Mouse (Mus musculus): ENCODE measurements around the gene Ctnnbip1. TPM values are rescaled to one million over a fixed set of nuclear protein-coding genes. Genes with fewer than 3 reads are reported as not detected.

Gene Ctnnbip1
- polyA plus RNA-seq, 1 experiment from 2014 or later, result 58.9 TPM

GRCm38 (mm10) chr4:149563941-149564361 is 45.9 kb downstream of the Ctnnbip1 start:
- Histone ChIP-seq H3K4me1 (peaks cover 42% of the 10 kb centered on the region), H3K9me3 (no peaks in the 10 kb centered on the region), H3K27ac (no peak overlapping the region), H3K4me2 (no peak overlapping the region), H3K4me3 (no peak overlapping the region), H3K9ac (no peak overlapping the region), H3K36me3 (peaks cover 13% of the 10 kb centered on the region), H3K27me3 (no peaks in the 10 kb centered on the region)
- ATAC-seq (ENCODE audit: insufficient number of reproducible peaks, low FRiP score, low TSS enrichment, low read depth), result no peak
- WGBS, result 80% methylated on average over 10 of the region's 10 CpGs

- Histone ChIP-seq H3K27ac (no peak overlapping the region), H3K4me2 (peak overlapping the region; percentile 22; the same call in 1 of the 2 replicates), H3K27me3 (no peaks in the 10 kb centered on the region), H3K36me3 (peaks cover 7% of the 10 kb centered on the region), H3K4me1 (peaks cover 42% of the 10 kb centered on the region), H3K9ac (no peak overlapping the region), H3K9me3 (no peaks in the 10 kb centered on the region), H3K4me3 (no peak overlapping the region)
- no peak for ATAC-seq (ENCODE audit: insufficient number of reproducible peaks, low FRiP score, low TSS enrichment, low read depth)
- WGBS, result 44% methylated on average over 20 of the region's 20 CpGs
These were observed 46.7 kb downstream of the Ctnnbip1 start for GRCm38 (mm10) chr4:149564452-149565407.

GRCm38 (mm10) chr4:149567432-149568026 is 49.5 kb downstream of the Ctnnbip1 start:
- Histone ChIP-seq H3K4me2 (no peak overlapping the region), H3K9ac (no peak overlapping the region), H3K9me3 (no peaks in the 10 kb centered on the region), H3K27me3 (no peaks in the 10 kb centered on the region), H3K27ac (no peak overlapping the region), H3K4me1 (peaks cover 57% of the 10 kb centered on the region), H3K4me3 (no peak overlapping the region), H3K36me3 (0 out of 2 replicates have a peak, but pooled peaks cover 3% of the 10 kb centered on the region)
- ATAC-seq (ENCODE audit: insufficient number of reproducible peaks, low FRiP score, low TSS enrichment, low read depth), result no peak
- 35% methylated on average over 8 of the region's 8 CpGs for WGBS

- Histone ChIP-seq H3K9me3 (no peaks in the 10 kb centered on the region), H3K27me3 (no peaks in the 10 kb centered on the region), H3K27ac (no peak overlapping the region), H3K36me3 (0 out of 2 replicates have a peak, but pooled peaks cover 3% of the 10 kb centered on the region), H3K4me3 (no peak overlapping the region), H3K9ac (no peak overlapping the region), H3K4me1 (peaks cover 53% of the 10 kb centered on the region), H3K4me2 (no peak overlapping the region)
- no peak for ATAC-seq (ENCODE audit: insufficient number of reproducible peaks, low FRiP score, low TSS enrichment, low read depth)
- 34% methylated on average over 6 of the region's 6 CpGs for whole genome bisulfite sequencing
These were observed 50.6 kb downstream of the Ctnnbip1 start for GRCm38 (mm10) chr4:149568622-149569021.

- no peaks in the 10 kb centered on the region for H3K9me3 ChIP-seq
- H3K4me3 ChIP-seq, result no peak overlapping the region
- H3K4me2 ChIP-seq, result no peak overlapping the region
- no peaks in the 10 kb centered on the region for H3K27me3 ChIP-seq
- H3K36me3 ChIP-seq, result 0 out of 2 replicates have a peak, but pooled peaks cover 3% of the 10 kb centered on the region
- ATAC-seq (ENCODE audit: insufficient number of reproducible peaks, low FRiP score, low TSS enrichment, low read depth), result no peak
- peaks cover 41% of the 10 kb centered on the region for H3K4me1 ChIP-seq
- no peak overlapping the region for H3K9ac ChIP-seq
- WGBS, result 82% methylated on average over 6 of the region's 6 CpGs
- H3K27ac ChIP-seq, result no peak overlapping the region
These were observed 51.9 kb downstream of the Ctnnbip1 start for GRCm38 (mm10) chr4:149569781-149570497.

- Histone ChIP-seq H3K27me3 (no peaks in the 10 kb centered on the region), H3K9me3 (no peaks in the 10 kb centered on the region), H3K4me3 (no peak overlapping the region), H3K4me1 (peaks cover 39% of the 10 kb centered on the region), H3K9ac (no peak overlapping the region), H3K36me3 (0 out of 2 replicates have a peak, but pooled peaks cover 3% of the 10 kb centered on the region), H3K4me2 (no peak overlapping the region), H3K27ac (no peak overlapping the region)
- 62% methylated on average over 4 of the region's 4 CpGs for WGBS
- ATAC-seq (ENCODE audit: insufficient number of reproducible peaks, low FRiP score, low TSS enrichment, low read depth), result no peak
These were observed 52.4 kb downstream of the Ctnnbip1 start for GRCm38 (mm10) chr4:149570498-149570863.

GRCm38 (mm10) chr4:149571209-149571608 is 53.2 kb downstream of the Ctnnbip1 start:
- H3K27me3 ChIP-seq, result 0 out of 2 replicates have a peak, but pooled peaks cover 2% of the 10 kb centered on the region
- 0 out of 2 replicates have a peak, but pooled peaks cover 3% of the 10 kb centered on the region for H3K36me3 ChIP-seq
- H3K27ac ChIP-seq, result peak overlapping the region; percentile 71
- ATAC-seq (ENCODE audit: insufficient number of reproducible peaks, low FRiP score, low TSS enrichment, low read depth), result no peak
- no peaks in the 10 kb centered on the region for H3K9me3 ChIP-seq
- H3K4me2 ChIP-seq, result no peak overlapping the region
- H3K9ac ChIP-seq, result no peak overlapping the region
- 71% methylated on average over 5 of the region's 5 CpGs for WGBS
- H3K4me1 ChIP-seq, result peaks cover 41% of the 10 kb centered on the region
- no peak overlapping the region for H3K4me3 ChIP-seq

- peaks cover 45% of the 10 kb centered on the region for H3K4me1 ChIP-seq
- 0 out of 2 replicates have a peak, but pooled peaks cover 4% of the 10 kb centered on the region for H3K27me3 ChIP-seq
- 36% methylated on average over 8 of the region's 8 CpGs for WGBS
- peak; percentile 35; the same call in 1 of the 2 replicates for ATAC-seq (ENCODE audit: insufficient number of reproducible peaks, low FRiP score, low TSS enrichment, low read depth)
- H3K4me2 ChIP-seq, result 0 out of 2 replicates have a peak overlapping the region, but pooled peaks have one; percentile 10
- no peak overlapping the region for H3K4me3 ChIP-seq
- H3K36me3 ChIP-seq, result no peaks in the 10 kb centered on the region
- H3K9ac ChIP-seq, result no peak overlapping the region
- peak overlapping the region; percentile 71 for H3K27ac ChIP-seq
- H3K9me3 ChIP-seq, result no peaks in the 10 kb centered on the region
These were observed 53.7 kb downstream of the Ctnnbip1 start for GRCm38 (mm10) chr4:149571651-149572149.

- no peak overlapping the region for H3K4me2 ChIP-seq
- H3K27me3 ChIP-seq, result 0 out of 2 replicates have a peak, but pooled peaks cover 4% of the 10 kb centered on the region
- H3K4me3 ChIP-seq, result no peak overlapping the region
- 23% methylated on average over 5 of the region's 9 CpGs for WGBS
- H3K9ac ChIP-seq, result no peak overlapping the region
- H3K36me3 ChIP-seq, result no peaks in the 10 kb centered on the region
- H3K4me1 ChIP-seq, result peaks cover 48% of the 10 kb centered on the region
- no peaks in the 10 kb centered on the region for H3K9me3 ChIP-seq
- no peak for ATAC-seq (ENCODE audit: insufficient number of reproducible peaks, low FRiP score, low TSS enrichment, low read depth)
- H3K27ac ChIP-seq, result peak overlapping the region; percentile 68
These were observed 54.4 kb downstream of the Ctnnbip1 start for GRCm38 (mm10) chr4:149572446-149572845.

- Histone ChIP-seq H3K4me2 (no peak overlapping the region), H3K27me3 (0 out of 2 replicates have a peak, but pooled peaks cover 4% of the 10 kb centered on the region), H3K36me3 (no peaks in the 10 kb centered on the region), H3K4me1 (peaks cover 44% of the 10 kb centered on the region), H3K27ac (peak overlapping the region; percentile 68), H3K4me3 (no peak overlapping the region), H3K9me3 (no peaks in the 10 kb centered on the region), H3K9ac (no peak overlapping the region)
- 35% methylated on average over 8 of the region's 8 CpGs for WGBS
- no peak for ATAC-seq (ENCODE audit: insufficient number of reproducible peaks, low FRiP score, low TSS enrichment, low read depth)
These were observed 54.8 kb downstream of the Ctnnbip1 start for GRCm38 (mm10) chr4:149572851-149573250.

- peaks cover 43% of the 10 kb centered on the region for H3K4me1 ChIP-seq
- no peak overlapping the region for H3K27ac ChIP-seq
- no peaks in the 10 kb centered on the region for H3K36me3 ChIP-seq
- no peaks in the 10 kb centered on the region for H3K9me3 ChIP-seq
- H3K27me3 ChIP-seq, result peaks cover 9% of the 10 kb centered on the region; the same call in 1 of the 2 replicates
- H3K9ac ChIP-seq, result no peak overlapping the region
- no peak overlapping the region for H3K4me3 ChIP-seq
- no peak overlapping the region for H3K4me2 ChIP-seq
- 74% methylated on average over 14 of the region's 14 CpGs for WGBS
- no peak for ATAC-seq (ENCODE audit: insufficient number of reproducible peaks, low FRiP score, low TSS enrichment, low read depth)
These were observed 56.4 kb downstream of the Ctnnbip1 start for GRCm38 (mm10) chr4:149574391-149574821.

Data from limb, embryonic 15.5 days (tissue).